Mouse (Mus musculus) MEL (cell line): ENCODE results near the gene Tspan14.

Experiments used
- CTCF ChIP-seq, 3 experiments: IDR thresholded peaks in 2 of 3; conservative IDR thresholded peaks in 1 of 3; 2 replicates each; pipeline ENCODE4 v1.5.1; 2011 to 2012; ENCODE audit warnings: low read length in 3 of 3, low read depth in 2 of 3, mild to moderate bottlenecking in 2 of 3, improper control_type of control experiment in 1 of 3, inconsistent platforms in 1 of 3, mixed read lengths in 1 of 3, moderate library complexity in 1 of 3; ENCODE audit not compliant: control insufficient read depth in 1 of 3, insufficient read depth in 1 of 3, poor library complexity in 1 of 3, severe bottlenecking in 1 of 3
- EP300 ChIP-seq, 2 experiments: IDR thresholded peaks; 2 replicates each; pipeline ENCODE4 v1.6.1; 2011; ENCODE audit warnings: improper control_type of control experiment in 2 of 2, low read length in 2 of 2, low read depth in 1 of 2, mild to moderate bottlenecking in 1 of 2
- TCF12 ChIP-seq: IDR thresholded peaks from 2 replicates; pipeline ENCODE4 v1.6.1; 2014; ENCODE audit warnings: low read depth, mild to moderate bottlenecking, inconsistent platforms, low read length, improper control_type of control experiment, moderate library complexity

GRCm38 (mm10) chr14:41005716-41006115 lies 39.1 kb upstream of the Tspan14 start:
- no peak for TF ChIP-seq CTCF (IDR thresholded peaks at IDR 0.05 in 2 of 3, conservative IDR thresholded peaks at IDR 0.05 in 1 of 3; ENCODE audit: control insufficient read depth in 1 of 3, insufficient read depth in 1 of 3, low read depth in 2 of 3, low read length in 3 of 3, poor library complexity in 1 of 3, severe bottlenecking in 1 of 3)
- TF ChIP-seq TCF12 = no peak
- TF ChIP-seq EP300 (IDR thresholded peaks at IDR 0.05; ENCODE audit: low read depth in 1 of 2, low read length in 2 of 2) = no peak
